In the genomic region with DNA sequence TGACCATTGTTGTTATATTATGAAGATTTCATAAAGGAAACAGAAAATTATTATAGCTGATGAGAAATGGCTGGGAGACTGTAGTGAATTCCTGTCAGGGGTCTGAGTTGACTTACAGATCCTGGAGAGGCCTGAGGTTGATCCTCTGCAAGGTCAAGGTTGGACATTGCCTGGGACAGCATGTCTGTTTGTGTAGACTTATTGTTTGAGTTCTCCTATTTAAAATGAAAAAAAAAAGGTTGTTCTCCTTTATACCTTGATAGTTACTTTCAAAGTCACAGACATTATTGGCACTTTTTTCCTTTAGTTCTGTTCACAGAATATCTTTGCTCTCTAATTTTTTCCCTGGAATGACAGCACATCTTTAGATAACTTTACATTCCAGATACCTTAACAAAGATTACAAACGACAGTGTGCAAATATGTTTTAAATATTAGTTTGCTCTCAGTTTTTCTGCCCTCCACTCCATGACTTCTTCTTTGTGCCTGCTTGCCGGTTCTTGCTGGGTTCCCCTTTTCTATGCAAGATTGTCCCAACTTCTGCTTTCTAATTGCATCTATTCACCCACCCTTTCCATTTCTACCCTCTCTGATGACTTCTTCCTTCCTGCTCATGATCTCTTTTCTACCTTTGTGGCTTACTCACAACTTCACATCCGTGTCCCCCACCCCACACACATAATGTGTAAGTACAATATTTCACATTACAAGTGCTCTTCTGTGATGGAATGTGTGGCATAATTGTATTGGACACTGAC, we compare ENCODE assay signal across 13 mouse cellular contexts. TPM values are rescaled to one million over a fixed set of nuclear protein-coding genes. Genes with fewer than 3 reads are reported as not detected.
"Had no signal": no experiment of that assay in that cellular context is flagged by ENCODE, and none has a peak within 500 bp of the region (broad histone marks: within the 10 kb centered on the region; RNA-seq: fewer than 3 reads in every experiment).

No protein-coding gene starts in this region.

RNA-seq across cellular contexts. Expression of a gene that starts 22.0 kb away (rescaled TPM):
- total RNA-seq: gastrocnemius, adult 2 months; gastrocnemius, postnatal 10 days; gastrocnemius, postnatal 25 days; gastrocnemius, postnatal 4 days; heart, adult 2 months; heart, postnatal 14 days; heart, postnatal 36 days; layer of hippocampus, adult 2 months; layer of hippocampus, postnatal 10 days; layer of hippocampus, postnatal 25 days; left cerebral cortex, adult 2 months; left cerebral cortex, postnatal 14 days; left cerebral cortex, postnatal 36 days had no signal

RNA-seq across cellular contexts. Expression of a gene that starts 27.1 kb away (rescaled TPM):
- total RNA-seq: layer of hippocampus, postnatal 25 days; left cerebral cortex, adult 2 months; left cerebral cortex, postnatal 14 days; left cerebral cortex, postnatal 36 days had no signal

RNA-seq across cellular contexts. Expression of a gene that starts 36.0 kb away (rescaled TPM):
- total RNA-seq: gastrocnemius, adult 2 months; gastrocnemius, postnatal 10 days; gastrocnemius, postnatal 25 days; gastrocnemius, postnatal 4 days; heart, adult 2 months; heart, postnatal 14 days; heart, postnatal 36 days; layer of hippocampus, adult 2 months; layer of hippocampus, postnatal 10 days; layer of hippocampus, postnatal 25 days; left cerebral cortex, adult 2 months; left cerebral cortex, postnatal 14 days; left cerebral cortex, postnatal 36 days had no signal

RNA-seq across cellular contexts. Expression of a gene that starts 44.5 kb away (rescaled TPM):
- total RNA-seq: gastrocnemius, adult 2 months; gastrocnemius, postnatal 10 days; gastrocnemius, postnatal 25 days; gastrocnemius, postnatal 4 days; heart, adult 2 months; heart, postnatal 14 days; heart, postnatal 36 days; layer of hippocampus, adult 2 months; layer of hippocampus, postnatal 10 days; layer of hippocampus, postnatal 25 days; left cerebral cortex, adult 2 months; left cerebral cortex, postnatal 14 days; left cerebral cortex, postnatal 36 days had no signal
